Mouse (Mus musculus): ENCODE data around the gene Cercam.

- no peak for TF ChIP-seq POLR2A (IDR thresholded peaks at IDR 0.05; ENCODE audit: low read depth, low read length)
- TF ChIP-seq CTCF (IDR thresholded peaks at IDR 0.05; ENCODE audit: borderline replicate concordance, insufficient read depth, low read length): no peak
These were observed 22.7 kb upstream of the Cercam start for GRCm38 (mm10) chr2:29846061-29846853.

Data from embryonic fibroblast, embryonic 13.5 days (primary cell).